Mouse (Mus musculus) hindbrain, embryonic 16.5 days (tissue): Measurements from ENCODE around the gene Fzd5. TPM values are rescaled to one million over a fixed set of nuclear protein-coding genes. Genes with fewer than 3 reads are reported as not detected.

ENCODE experiments used
- polyA plus RNA-seq: library from polyadenylated mRNA; unstranded; fragments of >200 nt; fragmentation: Nextera tagmentation; extraction: Ambion mirVana; gene quantifications from 2 replicates; pipeline ENCODE4 v1.2.1, GENCODE M21; 2015

Gene Fzd5
- polyA plus RNA-seq, 1 experiment from 2014 or later, result 0.21 TPM

Other genes with a start within 250 kb of the Fzd5 start
- 22.2 and 30.9 TPM in 2 replicates for gene Creb1, start 205.1 kb downstream of the Fzd5 start, polyA plus RNA-seq
- gene Mettl21a, start 120.5 kb downstream of the Fzd5 start, polyA plus RNA-seq, result 17.9 TPM in 2 replicates
- 4.5 and 4.6 TPM in 2 replicates for gene Ccnyl1, start 47.3 kb downstream of the Fzd5 start, polyA plus RNA-seq
- 8.7 and 9.4 TPM in 2 replicates for gene Plekhm3, start 219.1 kb upstream of the Fzd5 start, polyA plus RNA-seq